Mouse (Mus musculus) kidney, postnatal 0 days (tissue): Measurements from ENCODE around the gene Ehd3. TPM values are rescaled to one million over a fixed set of nuclear protein-coding genes. Genes with fewer than 3 reads are reported as not detected.

Source experiments
- ATAC-seq: fragments of 200-750 bp; cut with Nextera tagmentation; replicated peaks from 2 replicates; pipeline ENCODE4 v1.8.0; 2017; ENCODE audit warnings: low read depth, moderate number of reproducible peaks, moderate TSS enrichment, moderate library complexity; ENCODE audit not compliant: low FRiP score
- DNase-seq: peaks from one replicate; pipeline ENCODE4 v3.0.0-alpha.2; 2016; ENCODE audit warnings: low spot score
- H3K27ac ChIP-seq: fragments of 300-500 bp; sonication (generic); 2 replicates; pipeline ENCODE4 v1.5.1; 2014; ENCODE audit warnings: mild to moderate bottlenecking
- H3K27me3 ChIP-seq: fragments of 300-500 bp; sonication (generic); 2 replicates; pipeline ENCODE4 v1.6.1; 2014; ENCODE audit warnings: low read length, mixed read lengths; ENCODE audit not compliant: insufficient read depth
- H3K36me3 ChIP-seq: fragments of 300-500 bp; sonication (generic); 2 replicates; pipeline ENCODE4 v1.6.1; 2014; ENCODE audit warnings: low read length, mixed read lengths; ENCODE audit not compliant: insufficient read depth
- H3K4me1 ChIP-seq: fragments of 300-500 bp; sonication (generic); replicated peaks from 2 replicates; pipeline ENCODE4 v1.6.1; 2014; ENCODE audit warnings: antibody characterized with exemption, low read length, mixed read lengths; ENCODE audit not compliant: insufficient read depth
- H3K4me2 ChIP-seq: fragments of 300-500 bp; sonication (generic); 2 replicates; pipeline ENCODE4 v1.6.1; 2014; ENCODE audit warnings: mild to moderate bottlenecking, low read length, moderate library complexity, mixed read lengths
- H3K4me3 ChIP-seq: fragments of 300-500 bp; sonication (generic); replicated peaks from 2 replicates; pipeline ENCODE4 v1.5.1; 2014; ENCODE audit warnings: low read depth, low read length
- H3K9ac ChIP-seq: fragments of 300-500 bp; sonication (generic); 2 replicates; pipeline ENCODE4 v1.6.1; 2014; ENCODE audit warnings: low read depth, low read length
- H3K9me3 ChIP-seq: fragments of 300-500 bp; sonication (generic); replicated peaks from 2 replicates; pipeline ENCODE4 v1.6.1; 2016; ENCODE audit warnings: low read length, inconsistent platforms, mixed read lengths
- CTCF ChIP-seq: IDR thresholded peaks from 2 replicates; pipeline ENCODE4 v1.5.1; 2016; ENCODE audit warnings: antibody characterized with exemption, low read depth, mild to moderate bottlenecking, moderate library complexity
- WGBS: fragments of 180-500 bp; shearing (Covaris S2); extraction: QIAGEN DNeasy Blood & Tissue Kit; methylation state at CpG from one replicate; pipeline ENCODE4 v1.1.7; 2014; 5-methylcytosine and 5-hydroxymethylcytosine counted together
- polyA plus RNA-seq: library from polyadenylated mRNA; unstranded; fragments of >200 nt; fragmentation: Nextera tagmentation; extraction: Ambion mirVana; gene quantifications from 2 replicates; pipeline ENCODE4 v1.2.1, GENCODE M21; 2015

The Ehd3 gene
- polyA plus RNA-seq, 1 experiment from 2014 or later, result 20.5 TPM

- ATAC-seq, result no peak
- 90% methylated on average over 4 of the region's 4 CpGs for WGBS
Observed at GRCm38 (mm10) chr17:73875268-73875667, 71.3 kb downstream of the Ehd3 start.

DNA sequence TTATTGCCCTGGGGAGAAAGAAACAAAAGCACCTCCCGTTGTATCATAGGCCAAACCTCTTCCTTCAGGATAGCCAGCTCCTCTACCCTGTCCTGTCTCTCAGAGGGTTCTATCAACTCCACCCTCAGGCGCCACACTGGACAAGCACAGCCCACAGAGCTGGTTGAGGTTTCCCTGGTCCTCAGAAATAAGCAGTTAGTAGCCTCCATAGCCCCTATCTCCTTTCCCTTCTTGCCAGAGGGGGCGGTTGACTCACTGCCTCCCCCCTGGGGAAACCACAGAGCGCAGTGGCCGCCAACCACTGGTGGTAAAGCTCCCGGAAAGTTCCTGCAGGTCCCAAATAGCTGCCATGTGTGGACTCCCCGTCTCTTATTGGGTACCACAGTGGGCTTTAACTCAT lies 71.7 kb downstream of the Ehd3 start:
- 86% methylated on average over 7 of the region's 7 CpGs for WGBS
- no peaks in the 10 kb centered on the region for H3K36me3 ChIP-seq
- no peaks in the 10 kb centered on the region for H3K4me1 ChIP-seq
- no peak overlapping the region for H3K4me3 ChIP-seq
- no peak overlapping the region for H3K9ac ChIP-seq
- no peak overlapping the region for H3K4me2 ChIP-seq
- no peak overlapping the region for H3K27ac ChIP-seq
- H3K9me3 ChIP-seq, result no peaks in the 10 kb centered on the region
- DNase-seq (no peak), ATAC-seq (no peak)
- no peaks in the 10 kb centered on the region for H3K27me3 ChIP-seq
- no peak for TF ChIP-seq CTCF

More at GRCm38 (mm10) chr17:73875268-73875667, 71.3 kb downstream of the Ehd3 start:
- Histone ChIP-seq H3K4me2 (no peak overlapping the region), H3K9ac (no peak overlapping the region), H3K36me3 (no peaks in the 10 kb centered on the region), H3K4me3 (no peak overlapping the region), H3K27me3 (no peaks in the 10 kb centered on the region), H3K4me1 (no peaks in the 10 kb centered on the region), H3K9me3 (no peaks in the 10 kb centered on the region), H3K27ac (no peak overlapping the region)
- no peak for TF ChIP-seq CTCF
- DNase-seq, result no peak

GRCm38 (mm10) chr17:73879262-73879916 lies 75.5 kb downstream of the Ehd3 start:
- Histone ChIP-seq H3K9me3 (no peaks in the 10 kb centered on the region), H3K36me3 (no peaks in the 10 kb centered on the region), H3K4me3 (no peak overlapping the region), H3K9ac (no peak overlapping the region), H3K27me3 (no peaks in the 10 kb centered on the region), H3K4me2 (no peak overlapping the region), H3K27ac (no peak overlapping the region), H3K4me1 (no peaks in the 10 kb centered on the region)
- TF ChIP-seq CTCF, result no peak
- 90% methylated on average over 10 of the region's 10 CpGs for WGBS
- DNase-seq (no peak), ATAC-seq (no peak)

DNA sequence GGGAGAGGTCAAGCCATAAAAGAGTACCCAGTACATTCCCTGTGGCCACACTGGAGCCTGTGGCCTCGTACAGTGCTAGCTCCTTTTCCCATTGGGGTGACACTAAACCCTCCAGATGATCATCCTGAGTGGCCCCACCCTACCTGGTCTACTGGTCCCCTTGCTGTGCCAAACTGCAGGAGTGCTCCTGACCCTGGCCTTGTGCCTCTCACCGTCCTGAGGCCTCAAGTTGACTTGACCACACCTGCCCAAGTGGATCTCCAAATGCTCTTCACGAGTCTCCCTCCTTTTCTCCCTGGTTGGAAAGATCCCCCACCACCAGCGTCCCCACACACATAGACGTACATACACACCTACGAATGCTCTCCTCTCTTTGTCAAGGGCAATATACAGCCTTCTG lies 76.4 kb downstream of the Ehd3 start:
- Histone ChIP-seq H3K4me2 (no peak overlapping the region), H3K27ac (no peak overlapping the region), H3K36me3 (no peaks in the 10 kb centered on the region), H3K9me3 (no peaks in the 10 kb centered on the region), H3K9ac (no peak overlapping the region), H3K4me1 (no peaks in the 10 kb centered on the region), H3K4me3 (no peak overlapping the region), H3K27me3 (no peaks in the 10 kb centered on the region)
- 90% methylated on average over 6 of the region's 6 CpGs for WGBS
- no peak for ATAC-seq
- TF ChIP-seq CTCF, result no peak
- DNase-seq, result no peak

DNA sequence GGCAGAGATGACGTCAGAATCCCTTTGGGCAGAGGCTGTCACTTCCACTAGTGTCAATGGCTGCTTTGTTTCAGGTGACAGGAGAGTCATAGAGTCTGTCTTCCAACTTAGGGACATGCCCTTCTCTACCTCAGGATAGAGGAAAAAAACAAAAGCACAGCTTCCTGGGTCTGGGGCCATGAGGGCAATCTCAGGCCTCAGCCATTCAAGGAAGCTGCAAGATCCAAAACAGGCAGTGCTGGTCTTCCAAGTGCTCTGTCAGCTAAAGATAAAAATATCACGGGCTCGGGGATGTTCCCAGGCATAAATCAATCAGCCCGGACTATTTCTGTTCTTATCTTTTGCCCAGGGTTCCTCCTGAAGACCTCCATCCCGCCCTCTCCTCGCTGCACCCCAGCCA lies 77.4 kb downstream of the Ehd3 start:
- DNase-seq, result no peak
- no peak overlapping the region for H3K27ac ChIP-seq
- no peak for TF ChIP-seq CTCF
- no peak overlapping the region for H3K4me3 ChIP-seq
- H3K9me3 ChIP-seq, result no peaks in the 10 kb centered on the region
- no peak overlapping the region for H3K4me2 ChIP-seq
- no peak overlapping the region for H3K9ac ChIP-seq
- no peaks in the 10 kb centered on the region for H3K36me3 ChIP-seq
- H3K27me3 ChIP-seq, result no peaks in the 10 kb centered on the region
- no peak for ATAC-seq
- WGBS, result 49% methylated on average over 6 of the region's 6 CpGs
- H3K4me1 ChIP-seq, result no peaks in the 10 kb centered on the region

Other genes starting within 250 kb of the Ehd3 start
- gene Galnt14, start 93.7 kb upstream of the Ehd3 start, polyA plus RNA-seq, result 19.3 and 24.0 TPM in 2 replicates
- gene Xdh, start 146.1 kb downstream of the Ehd3 start, polyA plus RNA-seq, result 1.6 and 1.9 TPM in 2 replicates
- 0.08 and 0.22 TPM in 2 replicates for gene Srd5a2, start 243.8 kb downstream of the Ehd3 start, polyA plus RNA-seq